Mouse (Mus musculus): ENCODE results near the gene Itgal.
A peak's percentile ranks its signal among the peaks of the same experiment; 100 is the strongest.
"Not testable (repeated sequence)": the region's sequence is repeated elsewhere in the genome, so short reads cannot be mapped to it uniquely, and the experiment has no call there.

Itgal gene

GRCm38 (mm10) chr7:127296098-127296497 lies at the start of gene Itgal:
Itgal (plus strand) TSS chr7:127296260.
- DNase-seq (ENCODE audit: low spot score), result no peak

DNA sequence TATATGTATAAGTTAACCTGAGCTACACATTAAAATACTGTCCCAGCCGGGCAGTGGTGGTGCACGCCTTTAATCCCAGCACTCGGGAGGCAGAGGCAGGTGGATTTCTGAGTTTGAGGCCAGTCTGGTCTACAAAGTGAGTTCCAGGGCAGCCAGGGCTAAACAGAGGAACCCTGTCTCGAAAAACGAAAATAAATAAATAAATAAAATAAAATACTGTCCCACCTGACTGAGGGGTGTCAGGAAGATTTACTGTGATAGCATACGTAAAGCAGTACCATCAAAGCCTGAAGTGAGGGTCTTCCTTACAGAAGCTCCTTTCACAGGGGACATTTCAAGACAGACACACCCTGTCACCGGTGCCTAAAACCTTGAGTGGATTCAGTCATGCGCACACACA lies 45.5 kb upstream of the Itgal start:
- not testable (repeated sequence) for DNase-seq (ENCODE audit: low spot score)

DNA sequence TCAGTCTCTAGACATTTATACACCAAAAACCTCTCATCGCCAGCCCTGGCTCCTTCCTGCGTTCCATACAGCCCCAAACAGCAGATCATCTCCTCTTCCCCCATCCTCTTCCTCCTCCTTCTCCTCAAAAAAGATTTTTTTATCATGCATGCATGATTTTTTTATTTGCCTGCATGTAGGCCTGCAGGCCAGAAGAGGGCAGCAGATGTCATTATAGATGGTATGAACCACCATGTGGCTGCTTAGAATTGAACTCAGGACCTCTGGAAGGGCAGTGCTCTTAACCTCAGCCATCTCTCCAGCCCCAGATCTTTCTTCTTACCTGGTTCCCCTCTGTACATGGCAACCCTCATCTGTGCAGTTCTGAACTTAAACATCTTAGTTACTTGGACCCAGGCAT lies 43.6 kb upstream of the Itgal start:
- no peak for DNase-seq (ENCODE audit: low spot score)

GRCm38 (mm10) chr7:127253341-127253740 lies 42.7 kb upstream of the Itgal start:
- DNase-seq (ENCODE audit: low spot score), result no peak

DNA sequence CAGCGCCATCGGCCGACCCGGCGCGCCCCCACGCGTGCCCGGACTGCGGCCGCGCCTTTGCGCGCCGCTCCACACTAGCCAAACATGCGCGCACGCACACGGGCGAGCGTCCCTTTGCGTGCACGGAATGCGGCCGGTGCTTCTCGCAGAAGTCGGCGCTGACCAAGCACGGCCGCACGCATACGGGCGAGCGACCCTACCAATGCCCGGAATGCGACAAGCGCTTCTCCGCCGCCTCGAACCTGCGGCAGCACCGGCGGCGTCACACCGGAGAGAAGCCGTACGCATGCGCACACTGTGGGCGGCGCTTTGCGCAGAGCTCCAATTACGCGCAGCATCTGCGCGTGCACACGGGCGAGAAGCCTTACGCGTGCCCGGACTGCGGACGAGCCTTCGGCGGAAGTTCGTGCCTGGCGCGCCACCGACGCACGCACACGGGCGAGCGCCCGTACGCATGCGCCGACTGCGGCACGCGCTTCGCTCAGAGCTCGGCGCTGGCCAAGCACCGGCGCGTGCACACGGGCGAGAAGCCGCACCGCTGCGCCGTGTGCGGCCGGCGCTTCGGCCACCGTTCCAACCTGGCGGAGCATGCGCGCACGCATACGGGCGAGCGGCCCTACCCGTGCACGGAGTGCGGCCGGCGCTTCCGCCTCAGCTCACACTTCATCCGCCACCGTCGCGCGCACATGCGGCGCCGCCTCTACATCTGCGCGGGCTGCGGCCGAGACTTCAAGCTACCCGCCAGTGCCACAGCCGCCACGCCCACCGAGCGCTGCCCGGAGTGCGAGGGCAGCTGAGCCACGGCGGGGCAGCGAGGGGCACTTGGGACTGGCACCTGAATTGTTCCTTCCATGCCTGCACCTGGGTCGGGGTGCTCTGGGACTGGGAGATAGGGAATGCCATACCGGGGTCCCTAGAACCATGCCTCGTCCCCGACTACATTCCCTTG lies 42.0 kb upstream of the Itgal start:
- DNase-seq (ENCODE audit: low spot score), result peak; percentile 79

DNA sequence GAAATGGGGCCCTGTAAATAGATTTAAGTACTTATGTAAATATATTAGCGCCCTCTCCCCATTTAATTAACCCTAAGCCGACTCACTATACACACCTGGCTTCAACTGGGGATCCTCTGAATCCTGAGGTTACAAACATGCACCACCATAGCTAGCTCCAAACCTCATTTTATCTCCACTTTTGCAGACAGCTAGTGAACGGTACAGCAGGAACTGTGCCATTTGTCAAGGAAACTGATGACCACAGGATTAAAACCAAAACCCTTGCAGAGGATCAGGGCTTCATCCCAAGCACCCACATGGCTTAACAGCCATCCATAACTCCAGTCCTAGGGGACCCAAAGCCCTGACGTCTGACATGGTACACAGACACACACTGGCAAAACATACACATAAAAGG lies 41.1 kb upstream of the Itgal start:
- no peak for DNase-seq (ENCODE audit: low spot score)

DNA sequence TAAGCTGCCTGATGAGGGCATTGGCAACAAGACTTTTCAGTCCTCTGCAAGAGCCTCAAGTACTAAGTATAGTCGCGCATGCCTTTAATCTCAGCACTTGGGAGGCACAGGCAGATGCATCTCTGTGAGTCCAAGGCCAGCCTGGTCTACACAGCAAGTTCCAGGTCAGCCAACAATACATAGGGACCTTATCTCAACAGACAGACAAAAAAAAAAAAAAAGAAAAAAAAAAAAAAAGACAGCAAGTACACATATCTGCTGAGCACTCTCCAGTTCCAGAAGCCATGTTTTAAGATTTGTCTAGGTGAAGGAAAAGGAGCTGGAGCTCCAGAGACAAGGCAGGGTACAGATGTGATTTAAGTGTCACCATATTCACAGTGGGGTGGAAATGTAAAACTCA lies 40.1 kb upstream of the Itgal start:
- DNase-seq (ENCODE audit: low spot score), result no peak

GRCm38 (mm10) chr7:127256518-127256917 lies 39.5 kb upstream of the Itgal start:
- DNase-seq (ENCODE audit: low spot score), result no peak

- DNase-seq (ENCODE audit: low spot score), result no peak
Measured at GRCm38 (mm10) chr7:127259186-127259905, 36.7 kb upstream of the Itgal start.

DNA sequence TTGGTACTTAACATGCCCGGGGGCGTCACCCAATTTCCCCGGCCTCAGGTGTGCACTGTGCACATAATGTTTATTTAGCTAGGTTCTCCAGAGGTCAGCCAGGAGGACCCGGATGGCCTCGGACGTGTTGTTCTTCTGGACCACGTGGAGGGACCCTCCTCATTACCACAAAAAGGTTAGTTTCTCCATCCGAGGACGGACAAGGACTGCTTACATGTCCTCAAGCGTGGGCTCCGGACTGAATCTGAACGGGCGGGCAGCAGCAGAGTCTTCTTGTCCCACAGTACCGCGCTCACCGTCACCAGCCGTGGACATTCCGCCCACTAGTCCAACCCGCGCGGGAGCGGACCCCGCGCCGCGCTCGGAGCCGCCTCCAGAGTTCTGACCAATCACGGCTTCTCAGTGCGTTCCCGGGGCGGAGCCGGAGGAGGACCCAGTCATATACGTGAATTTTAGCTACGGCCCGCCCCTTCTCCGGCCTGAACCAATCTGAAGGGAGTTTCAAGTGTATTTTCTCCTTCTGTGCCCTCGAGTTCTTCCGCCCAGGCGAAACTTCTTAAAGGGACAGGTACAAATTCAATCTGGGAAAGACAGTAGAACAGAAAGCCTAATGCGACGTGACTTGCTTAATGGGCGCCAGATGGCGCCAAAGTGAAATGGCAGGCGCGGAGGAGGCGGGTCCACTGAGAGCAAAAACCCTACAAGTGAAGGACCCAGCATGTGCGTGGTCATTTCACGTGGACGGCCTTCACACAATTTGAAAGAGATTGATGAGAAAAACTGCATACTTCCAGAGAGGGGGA lies 35.5 kb upstream of the Itgal start, which contains the start of gene Dctpp1:
Gene Dctpp1 (minus strand): TSS at position 401 of the 803 bp plus-strand sequence.
- peak; percentile 85 for DNase-seq (ENCODE audit: low spot score)

DNA sequence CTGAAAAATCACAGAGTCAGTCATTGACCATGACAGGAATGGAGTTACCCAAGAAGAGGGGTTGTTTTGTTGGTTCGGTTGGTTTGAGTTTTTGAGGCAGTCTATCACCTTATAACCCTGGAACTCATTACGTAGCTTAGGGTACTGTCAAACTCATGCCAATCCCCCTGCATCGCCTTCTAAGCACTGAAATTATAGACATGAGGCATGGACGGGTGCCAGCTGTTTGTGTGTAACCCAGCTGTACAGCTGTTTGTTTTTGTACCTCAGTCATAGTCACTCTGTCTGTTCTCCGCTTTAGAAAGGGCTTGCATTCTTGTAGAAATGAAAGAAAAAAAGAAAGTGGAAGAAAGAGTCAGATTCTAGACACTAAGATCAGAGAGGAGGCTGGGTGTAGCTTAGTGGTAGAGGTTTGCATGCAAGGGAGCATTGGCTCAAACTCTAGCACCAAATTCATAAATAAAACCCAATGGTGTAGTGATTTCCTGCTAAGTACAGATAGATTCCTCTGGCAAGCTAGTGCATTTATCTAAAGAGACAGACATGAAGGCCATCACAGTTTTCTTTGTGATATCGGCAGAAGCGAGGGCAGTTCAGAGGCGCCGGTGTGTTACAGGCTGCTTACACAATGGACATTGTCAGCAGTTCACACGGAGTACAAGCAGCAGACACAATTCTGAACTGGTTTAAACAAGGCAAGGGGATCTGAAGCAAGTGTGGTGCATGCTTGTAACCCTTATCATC lies 33.7 kb upstream of the Itgal start:
- no peak for DNase-seq (ENCODE audit: low spot score)

DNA sequence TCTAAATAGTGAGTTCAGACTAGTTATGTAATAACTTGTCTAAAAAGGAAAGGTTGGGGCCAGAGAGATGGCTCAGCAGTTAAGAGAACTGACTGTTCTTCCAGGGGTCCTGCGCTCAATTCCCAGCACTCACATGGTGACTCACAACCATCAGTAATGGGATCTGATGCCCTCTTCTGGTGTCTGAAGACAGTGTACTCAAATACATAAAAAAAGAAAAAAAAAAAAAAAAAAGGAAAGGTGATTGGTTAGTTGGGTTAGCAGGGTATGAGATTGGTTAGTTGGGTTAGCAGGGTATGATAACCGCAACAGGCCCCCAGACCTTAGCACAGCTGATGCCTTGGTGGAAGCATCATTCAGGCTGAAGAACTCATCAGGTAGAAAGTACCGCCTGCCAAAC lies 32.5 kb upstream of the Itgal start:
- no peak for DNase-seq (ENCODE audit: low spot score)

- DNase-seq (ENCODE audit: low spot score), result no peak
Measured at GRCm38 (mm10) chr7:127270256-127270655, 25.8 kb upstream of the Itgal start.

DNA sequence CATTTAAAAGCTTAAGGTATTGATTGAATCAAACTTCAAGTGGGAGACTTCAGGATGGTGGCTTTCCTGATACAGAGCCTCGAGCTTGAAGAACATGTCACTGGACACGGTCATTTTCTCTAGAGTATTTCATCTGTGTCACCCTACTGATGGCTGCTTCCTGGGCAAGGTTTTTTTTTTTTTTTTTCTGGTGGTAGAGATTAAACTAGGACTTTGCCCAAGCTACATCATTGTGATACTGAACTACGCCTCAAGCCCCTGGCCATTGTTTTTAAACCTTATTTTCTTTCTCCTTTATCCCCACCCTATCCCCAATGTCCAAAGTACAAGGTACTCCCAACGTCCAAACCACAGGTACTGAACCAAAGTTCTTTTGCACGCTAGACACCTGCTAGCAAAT lies 25.4 kb upstream of the Itgal start:
- DNase-seq (ENCODE audit: low spot score), result no peak

DNA sequence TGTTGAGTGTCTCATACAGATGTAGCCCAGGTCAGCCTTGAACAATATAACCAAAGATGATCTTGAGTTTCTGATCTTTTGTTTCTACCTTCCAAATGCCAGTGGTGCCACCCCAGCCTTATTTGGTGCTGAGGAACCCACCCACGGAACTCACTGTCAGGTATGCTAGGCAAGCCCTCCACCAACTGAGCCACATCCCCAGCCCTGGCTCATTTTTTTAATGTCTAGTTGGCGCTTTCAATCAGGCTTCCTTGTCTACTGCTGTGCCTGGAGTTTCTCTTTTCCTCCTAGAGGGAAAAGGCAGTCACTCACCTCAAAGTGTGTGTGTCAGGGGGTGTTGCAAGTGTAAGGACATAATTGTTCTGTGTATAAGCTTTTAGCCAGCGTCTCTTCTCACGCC lies 25.0 kb upstream of the Itgal start:
- no peak for DNase-seq (ENCODE audit: low spot score)

DNA sequence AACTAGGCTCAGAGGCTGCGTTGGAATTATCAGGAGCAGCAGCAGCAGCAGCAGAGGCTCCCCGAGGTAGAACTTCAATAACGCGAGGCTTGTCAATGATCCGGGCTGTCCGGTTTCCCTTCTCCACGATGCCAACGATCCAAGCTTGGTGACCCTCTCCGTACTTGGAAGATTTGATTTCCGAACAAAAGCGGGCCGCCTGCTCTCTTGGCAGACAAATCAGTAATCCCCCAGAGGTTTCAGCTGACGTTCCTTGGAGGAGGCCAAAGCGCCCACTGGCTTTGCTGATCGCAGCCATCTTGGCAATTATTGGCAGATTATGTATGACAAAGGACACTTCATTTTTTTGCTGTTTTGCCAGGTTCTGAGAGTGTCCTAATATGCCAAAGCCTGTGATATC lies 23.5 kb upstream of the Itgal start:
- no peak for DNase-seq (ENCODE audit: low spot score)

DNA sequence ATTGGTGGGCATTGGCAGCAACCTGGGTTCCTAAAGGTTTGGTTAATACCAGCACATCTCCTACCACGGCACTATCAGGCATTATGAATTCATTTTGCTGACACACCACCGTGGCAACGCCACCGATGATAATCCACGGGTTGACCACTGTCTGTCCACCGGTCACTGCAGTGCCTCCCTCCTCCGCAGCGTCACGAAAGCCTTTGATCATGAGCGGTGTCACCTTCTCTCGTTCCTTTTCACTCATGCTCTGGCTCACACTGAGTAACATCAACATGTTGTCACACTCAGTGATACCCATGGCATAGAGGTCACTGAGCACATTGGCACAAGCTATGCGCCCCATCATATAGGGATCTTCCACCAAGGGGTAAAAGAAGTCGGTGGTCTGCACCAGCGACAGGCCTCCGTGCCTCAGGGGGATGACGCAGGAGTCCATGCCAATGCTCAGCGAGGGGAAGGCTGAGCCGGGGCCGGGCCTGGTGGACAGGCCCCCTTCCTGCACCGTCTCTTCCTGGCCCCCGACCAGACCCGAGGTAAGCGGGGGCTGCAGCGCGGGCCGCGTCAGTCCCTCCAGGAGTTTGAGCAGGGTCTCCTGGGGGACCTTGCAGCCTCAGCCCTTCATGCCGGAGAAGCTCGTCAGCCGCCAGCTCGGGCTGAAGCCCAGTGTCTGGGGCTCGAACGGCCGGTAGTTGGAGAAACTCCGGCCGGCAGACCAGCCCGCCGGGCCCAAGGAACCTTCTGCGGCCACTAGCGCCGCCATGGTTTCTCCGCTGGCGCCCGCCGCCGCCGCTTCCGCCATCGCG lies 22.7 kb upstream of the Itgal start:
- no peak for DNase-seq (ENCODE audit: low spot score)

GRCm38 (mm10) chr7:127273925-127274789 lies 21.9 kb upstream of the Itgal start, which contains the start of gene Sephs2:
Sephs2 (minus strand) TSS chr7:127274055.
- DNase-seq (ENCODE audit: low spot score), result peak; percentile 85

GRCm38 (mm10) chr7:127276519-127276961 lies 19.5 kb upstream of the Itgal start:
- DNase-seq (ENCODE audit: low spot score), result no peak

GRCm38 (mm10) chr7:127278311-127278710 lies 17.7 kb upstream of the Itgal start:
- DNase-seq (ENCODE audit: low spot score), result no peak

Measured in urinary bladder, postnatal 10 days (tissue).